ENCODE assay signal across 32 mouse cellular contexts in genomic region chr17:4333091-4333490, GRCm38 (mm10).
"Had no signal": no experiment of that assay in that cellular context is flagged by ENCODE, and none has a peak within 500 bp of the region (broad histone marks: within the 10 kb centered on the region; RNA-seq: fewer than 3 reads in every experiment).

No protein-coding gene starts in this region.

- H3K4me2 ChIP-seq: limb, embryonic 12.5 days; limb, embryonic 13.5 days; limb, embryonic 15.5 days; liver, embryonic 11.5 days; liver, embryonic 12.5 days; liver, embryonic 13.5 days; liver, embryonic 15.5 days; lung, embryonic 14.5 days; lung, embryonic 15.5 days; midbrain, embryonic 11.5 days; midbrain, embryonic 12.5 days; midbrain, embryonic 13.5 days; midbrain, embryonic 15.5 days; neural tube, embryonic 12.5 days had no signal

- H3K9me3 ChIP-seq: limb, embryonic 10.5 days; limb, embryonic 12.5 days; limb, embryonic 13.5 days; limb, embryonic 15.5 days; liver, embryonic 12.5 days; liver, embryonic 13.5 days; liver, embryonic 15.5 days; lung, embryonic 15.5 days; megakaryocyte, embryonic 14.5 days; midbrain, embryonic 10.5 days; midbrain, embryonic 12.5 days; midbrain, embryonic 13.5 days; midbrain, embryonic 15.5 days; neural tube, embryonic 12.5 days had no signal

- H3K4me3 ChIP-seq: limb, embryonic 10.5 days; limb, embryonic 12.5 days; limb, embryonic 13.5 days; limb, embryonic 15.5 days; liver, embryonic 12.5 days; liver, embryonic 13.5 days; liver, embryonic 15.5 days; lung, embryonic 15.5 days; megakaryocyte, embryonic 14.5 days; midbrain, embryonic 10.5 days; midbrain, embryonic 12.5 days; midbrain, embryonic 13.5 days; midbrain, embryonic 15.5 days; myocyte; neural tube, embryonic 12.5 days had no signal

- H3K4me1 ChIP-seq: limb, embryonic 12.5 days; limb, embryonic 13.5 days; limb, embryonic 15.5 days; liver, embryonic 12.5 days; liver, embryonic 13.5 days; liver, embryonic 15.5 days; lung, embryonic 15.5 days; midbrain, embryonic 10.5 days; neural tube, embryonic 12.5 days had no signal

- H3K36me3 ChIP-seq: limb, embryonic 10.5 days; limb, embryonic 12.5 days; limb, embryonic 13.5 days; limb, embryonic 15.5 days; liver, embryonic 12.5 days; liver, embryonic 13.5 days; liver, embryonic 15.5 days; lung, embryonic 15.5 days; midbrain, embryonic 10.5 days; midbrain, embryonic 12.5 days; midbrain, embryonic 13.5 days; midbrain, embryonic 15.5 days; neural tube, embryonic 12.5 days had no signal

- H3K27me3 ChIP-seq: limb, embryonic 12.5 days; limb, embryonic 13.5 days; limb, embryonic 15.5 days; liver, embryonic 12.5 days; liver, embryonic 13.5 days; liver, embryonic 15.5 days; lung, embryonic 15.5 days; midbrain, embryonic 12.5 days; midbrain, embryonic 13.5 days; midbrain, embryonic 15.5 days; neural tube, embryonic 12.5 days had no signal

- DNase-seq: left cerebral cortex, postnatal 4 days; liver; liver, embryonic 13.5 days; liver, postnatal 0 days; lung, adult 18-20 months; lung, adult 2 months; lung, embryonic 14.5 days; lung, postnatal 10 days; lung, postnatal 14 days; lung, postnatal 36 days; lung, postnatal 4 days; midbrain, embryonic 14.5 days had no signal

- H3K27ac ChIP-seq: limb, embryonic 10.5 days; limb, embryonic 12.5 days; limb, embryonic 13.5 days; limb, embryonic 15.5 days; liver, embryonic 12.5 days; liver, embryonic 13.5 days; liver, embryonic 14.5 days; liver, embryonic 15.5 days; lung, embryonic 15.5 days; macrophage; midbrain, embryonic 10.5 days; midbrain, embryonic 12.5 days; midbrain, embryonic 13.5 days; midbrain, embryonic 15.5 days; neural tube, embryonic 12.5 days had no signal

- ATAC-seq: liver, embryonic 12.5 days; liver, postnatal 0 days; lung, postnatal 0 days; midbrain, embryonic 13.5 days; midbrain, embryonic 15.5 days; midbrain, embryonic 16.5 days had no signal

- H3K9ac ChIP-seq: limb, embryonic 12.5 days; limb, embryonic 13.5 days; limb, embryonic 15.5 days; liver, embryonic 12.5 days; liver, embryonic 13.5 days; liver, embryonic 14.5 days; liver, embryonic 15.5 days; liver, postnatal 0 days; lung, embryonic 14.5 days; lung, embryonic 15.5 days; midbrain, embryonic 12.5 days; midbrain, embryonic 13.5 days; midbrain, embryonic 15.5 days; neural tube, embryonic 12.5 days had no signal
